Mouse (Mus musculus) hindbrain, embryonic 16.5 days (tissue): ENCODE results near the gene Chrm3. TPM values are rescaled to one million over a fixed set of nuclear protein-coding genes. Genes with fewer than 3 reads are reported as not detected.
"Not testable (repeated sequence)": the region's sequence is repeated elsewhere in the genome, so short reads cannot be mapped to it uniquely, and the experiment has no call there.

Source experiments
- ATAC-seq: fragments of 200-750 bp; cut with Nextera tagmentation; 2 replicates; pipeline ENCODE4 v1.8.0; 2017; ENCODE audit warnings: moderate TSS enrichment, moderate library complexity
- H3K27ac ChIP-seq: fragments of 300-500 bp; sonication (generic); 2 replicates; pipeline ENCODE4 v1.5.1; 2014; ENCODE audit warnings: low read depth, mild to moderate bottlenecking, control low read depth, low read length, moderate library complexity
- H3K27me3 ChIP-seq: fragments of 300-500 bp; sonication (generic); replicated peaks from 2 replicates; pipeline ENCODE4 v1.6.1; 2014; ENCODE audit warnings: low read length; ENCODE audit not compliant: control insufficient read depth, insufficient read depth
- H3K36me3 ChIP-seq: fragments of 300-500 bp; sonication (generic); 2 replicates; pipeline ENCODE4 v1.6.1; 2014; ENCODE audit warnings: mild to moderate bottlenecking, low read length, moderate library complexity, mixed read lengths; ENCODE audit not compliant: control insufficient read depth, insufficient read depth
- H3K4me1 ChIP-seq: fragments of 300-500 bp; sonication (generic); 2 replicates; pipeline ENCODE4 v1.6.1; 2014; ENCODE audit warnings: low read depth, low read length; ENCODE audit not compliant: control insufficient read depth, insufficient read depth
- H3K4me2 ChIP-seq: fragments of 300-500 bp; sonication (generic); 2 replicates; pipeline ENCODE4 v1.6.1; 2014; ENCODE audit warnings: mild to moderate bottlenecking, low read length, control low read depth, moderate library complexity
- H3K4me3 ChIP-seq: fragments of 300-500 bp; sonication (generic); 2 replicates; pipeline ENCODE4 v1.5.1; 2014; ENCODE audit warnings: mild to moderate bottlenecking, low read length, control low read depth, moderate library complexity
- H3K9ac ChIP-seq: fragments of 300-500 bp; sonication (generic); 2 replicates; pipeline ENCODE4 v1.6.1; 2014; ENCODE audit warnings: low read depth, mild to moderate bottlenecking, control low read depth, low read length, moderate library complexity
- H3K9me3 ChIP-seq: fragments of 300-500 bp; sonication (generic); 2 replicates; pipeline ENCODE4 v1.6.1; 2014; ENCODE audit warnings: mild to moderate bottlenecking, low read length, moderate library complexity; ENCODE audit not compliant: control insufficient read depth
- WGBS: fragments of 180-500 bp; shearing (Covaris S2); extraction: QIAGEN DNeasy Blood & Tissue Kit; methylation state at CpG from one replicate; pipeline ENCODE4 v1.1.7; 2014; 5-methylcytosine and 5-hydroxymethylcytosine counted together
- polyA plus RNA-seq: library from polyadenylated mRNA; unstranded; fragments of >200 nt; fragmentation: Nextera tagmentation; extraction: Ambion mirVana; gene quantifications from 2 replicates; pipeline ENCODE4 v1.2.1, GENCODE M21; 2015

The Chrm3 gene
- 4.2 TPM in 2 replicates for polyA plus RNA-seq

DNA sequence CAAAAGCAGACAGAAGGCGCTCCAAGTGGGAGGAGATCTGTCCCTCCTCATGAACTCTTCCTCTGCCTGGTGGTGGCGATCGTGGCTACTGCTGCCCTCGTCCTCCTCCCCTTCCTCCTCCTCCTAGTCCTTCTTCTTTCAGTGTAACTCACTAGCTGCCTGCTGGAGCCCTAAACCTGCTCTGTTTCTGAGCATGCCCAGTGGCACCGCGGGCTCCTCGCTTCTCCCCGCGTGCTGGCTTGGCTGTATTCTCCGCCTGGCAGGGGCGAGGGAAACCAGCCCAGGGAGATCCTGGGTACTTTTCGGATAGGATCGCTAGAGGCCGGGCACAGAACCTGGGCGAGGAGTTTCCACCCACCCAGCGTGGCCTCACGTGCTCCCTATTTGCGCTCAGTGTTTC lies at the start of gene Chrm3:
TSS of gene Chrm3 (minus strand) at position 71 of the 400 bp plus-strand sequence.
- H3K27ac ChIP-seq: peak within 1 kb of the TSS; percentile 74
- H3K4me2 ChIP-seq: peak within 1 kb of the TSS; percentile 93
- H3K36me3 ChIP-seq: no peaks in the 10 kb centered on the region
- no peaks in the 10 kb centered on the region for H3K4me1 ChIP-seq
- H3K4me3 ChIP-seq: peak within 1 kb of the TSS; percentile 80
- H3K9me3 ChIP-seq: no peaks in the 10 kb centered on the region
- peak within 1 kb of the TSS; percentile 77 for H3K9ac ChIP-seq
- WGBS: 1% methylated on average over 18 of the region's 18 CpGs
- peak; percentile 95 for ATAC-seq
- H3K27me3 ChIP-seq: peaks cover 4% of the 10 kb centered on the region

DNA sequence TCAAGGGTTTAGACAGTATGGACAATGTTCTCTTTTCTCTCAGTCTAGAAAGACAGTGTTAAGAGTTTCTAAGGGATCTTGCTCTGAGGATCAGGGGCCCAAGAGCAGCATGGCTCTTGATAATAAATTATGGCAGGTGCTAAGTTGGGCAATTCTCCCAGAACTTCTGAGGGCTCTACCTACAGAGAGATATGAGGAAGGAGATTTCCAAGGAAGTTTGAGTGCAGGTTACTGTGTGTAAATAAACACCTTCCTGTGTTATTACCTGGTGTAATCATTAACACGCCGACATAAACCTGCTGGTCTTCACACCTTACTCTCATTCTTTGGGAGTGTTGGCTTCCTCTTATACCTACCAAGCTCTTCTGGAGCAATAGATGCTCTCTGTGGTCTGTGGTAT lies 33.7 kb upstream of the Chrm3 start:
- Histone ChIP-seq H3K27ac (no peak overlapping the region), H3K9ac (no peak overlapping the region), H3K4me3 (no peak overlapping the region), H3K4me1 (no peaks in the 10 kb centered on the region), H3K27me3 (no peaks in the 10 kb centered on the region), H3K9me3 (no peaks in the 10 kb centered on the region), H3K36me3 (no peaks in the 10 kb centered on the region), H3K4me2 (no peak overlapping the region)
- WGBS: 100% methylated on average over 2 of the region's 2 CpGs
- no peak for ATAC-seq

DNA sequence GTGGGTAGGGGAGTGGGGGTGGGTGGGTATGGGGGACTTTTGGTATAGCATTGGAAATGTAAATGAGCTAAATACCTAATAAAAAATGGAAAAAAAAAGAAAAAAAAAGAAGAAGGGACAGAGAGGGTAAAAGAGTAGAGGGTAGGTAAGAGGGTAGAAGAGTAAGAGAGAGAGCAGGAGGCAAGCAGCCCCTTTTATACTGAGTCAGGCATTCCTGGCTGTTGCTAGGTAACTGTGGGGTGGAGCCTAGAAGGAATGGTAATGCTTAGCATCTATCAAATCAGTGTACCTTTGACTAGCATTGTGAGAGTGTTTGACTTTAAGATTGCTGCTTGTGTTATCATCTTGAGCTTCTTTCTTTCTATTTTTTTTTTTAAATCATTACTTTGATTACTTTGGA lies 14.8 kb upstream of the Chrm3 start:
- not testable (repeated sequence) for H3K36me3 ChIP-seq, ATAC-seq, H3K4me1 ChIP-seq, H3K9me3 ChIP-seq, H3K4me2 ChIP-seq, H3K27ac ChIP-seq, H3K4me3 ChIP-seq, H3K9ac ChIP-seq, H3K27me3 ChIP-seq

DNA sequence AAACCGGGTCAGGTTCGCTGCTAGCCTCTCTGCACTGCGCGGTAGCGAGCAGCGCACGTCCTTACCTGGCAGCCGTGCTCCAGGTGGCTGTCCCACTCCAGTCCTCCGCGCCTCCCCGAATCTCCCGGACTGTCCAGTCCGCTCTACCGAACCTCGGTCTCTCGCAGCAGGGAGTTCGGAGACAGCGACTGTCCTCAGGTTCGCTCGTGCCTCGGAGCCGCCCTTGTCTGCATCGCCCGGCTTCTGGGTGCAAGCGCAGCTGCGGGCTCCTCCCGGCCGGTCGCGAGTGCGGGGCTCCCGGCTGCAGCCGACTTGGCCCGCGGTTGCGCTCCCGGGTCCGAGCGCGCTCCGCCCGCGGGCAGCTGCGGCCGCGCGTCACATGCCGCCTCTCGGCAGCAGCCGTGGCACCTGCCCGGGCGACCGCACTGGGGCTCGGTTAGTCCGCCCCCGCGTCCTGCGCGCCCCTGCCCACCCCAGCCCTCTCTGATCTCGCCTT lies 400 bp downstream of the Chrm3 start:
- H3K9me3 ChIP-seq: no peaks in the 10 kb centered on the region
- no peaks in the 10 kb centered on the region for H3K4me1 ChIP-seq
- peak overlapping the region; percentile 93 for H3K4me2 ChIP-seq
- no peaks in the 10 kb centered on the region for H3K36me3 ChIP-seq
- under 1% methylated on average over 50 of the region's 60 CpGs for WGBS
- peak overlapping the region; percentile 74 for H3K27ac ChIP-seq
- peaks cover 4% of the 10 kb centered on the region for H3K27me3 ChIP-seq
- peak overlapping the region; percentile 80 for H3K4me3 ChIP-seq
- peak; percentile 77 for ATAC-seq
- peak overlapping the region; percentile 77 for H3K9ac ChIP-seq

DNA sequence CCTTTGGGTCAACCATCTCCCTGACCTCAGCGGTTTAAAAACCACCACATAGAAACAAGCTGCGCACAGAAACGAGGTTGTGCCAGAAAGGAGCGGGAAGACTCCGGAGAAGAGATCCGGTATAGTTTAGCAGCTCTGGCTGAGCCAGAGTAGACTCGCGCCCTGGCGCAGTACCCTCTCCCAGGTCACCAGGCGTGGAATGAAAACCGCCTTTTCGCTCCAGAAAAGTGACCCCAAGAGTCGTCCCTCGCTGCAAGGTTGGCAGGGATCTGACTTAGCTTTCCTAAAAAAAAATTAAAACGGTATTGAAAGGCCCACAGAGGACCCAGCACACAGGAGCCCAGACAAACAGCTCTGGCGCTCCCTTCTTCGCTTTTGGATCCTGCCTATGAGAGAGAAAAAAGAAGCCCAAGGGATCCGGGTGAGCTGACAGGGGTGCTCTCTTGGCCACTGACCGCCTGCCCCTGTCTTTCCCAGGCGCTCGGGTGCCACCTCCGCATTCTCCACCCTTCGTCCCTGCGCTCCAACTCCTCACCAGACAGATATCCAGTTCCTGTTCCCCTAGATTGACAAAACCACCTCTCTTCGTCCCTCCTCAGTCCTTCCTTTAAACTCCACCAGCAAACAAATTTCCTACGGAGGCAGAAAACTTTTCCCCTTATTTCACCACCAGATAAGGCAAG lies 990 bp downstream of the Chrm3 start:
- H3K36me3 ChIP-seq: no peaks in the 10 kb centered on the region
- peak; percentile 25 for ATAC-seq
- H3K4me2 ChIP-seq: peak overlapping the region; percentile 93
- WGBS: 1% methylated on average over 26 of the region's 26 CpGs
- no peaks in the 10 kb centered on the region for H3K9me3 ChIP-seq
- H3K27me3 ChIP-seq: peaks cover 4% of the 10 kb centered on the region
- H3K27ac ChIP-seq: peak overlapping the region; percentile 74
- peak overlapping the region; percentile 77 for H3K9ac ChIP-seq
- no peaks in the 10 kb centered on the region for H3K4me1 ChIP-seq
- peak overlapping the region; percentile 80 for H3K4me3 ChIP-seq

DNA sequence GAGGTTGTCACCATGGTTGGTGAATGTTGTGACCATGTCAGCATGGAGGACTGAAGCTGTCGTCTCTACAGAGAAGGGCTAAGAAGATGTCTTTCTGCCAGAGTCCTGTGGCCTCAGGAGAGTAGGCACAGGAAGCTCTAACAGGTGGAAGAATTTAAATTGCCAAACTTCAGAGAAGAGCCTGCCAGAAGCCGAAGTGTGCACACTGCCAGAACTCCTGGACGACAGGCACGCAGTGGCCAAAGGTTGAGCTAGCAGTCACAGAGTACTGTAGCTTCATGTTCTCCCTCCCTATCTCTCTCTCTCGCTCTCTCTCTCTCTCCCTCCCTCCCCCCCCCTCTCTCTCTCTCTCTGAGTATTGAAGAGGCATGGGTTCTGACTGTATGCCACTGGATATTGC lies 4.9 kb downstream of the Chrm3 start:
- Histone ChIP-seq H3K4me3 (no peak overlapping the region), H3K27me3 (peaks cover 4% of the 10 kb centered on the region; the same call in 1 of the 2 replicates), H3K4me2 (no peak overlapping the region), H3K27ac (no peak overlapping the region), H3K4me1 (no peaks in the 10 kb centered on the region), H3K9ac (no peak overlapping the region), H3K36me3 (no peaks in the 10 kb centered on the region), H3K9me3 (no peaks in the 10 kb centered on the region)
- no peak for ATAC-seq
- 77% methylated on average over 5 of the region's 5 CpGs for WGBS

DNA sequence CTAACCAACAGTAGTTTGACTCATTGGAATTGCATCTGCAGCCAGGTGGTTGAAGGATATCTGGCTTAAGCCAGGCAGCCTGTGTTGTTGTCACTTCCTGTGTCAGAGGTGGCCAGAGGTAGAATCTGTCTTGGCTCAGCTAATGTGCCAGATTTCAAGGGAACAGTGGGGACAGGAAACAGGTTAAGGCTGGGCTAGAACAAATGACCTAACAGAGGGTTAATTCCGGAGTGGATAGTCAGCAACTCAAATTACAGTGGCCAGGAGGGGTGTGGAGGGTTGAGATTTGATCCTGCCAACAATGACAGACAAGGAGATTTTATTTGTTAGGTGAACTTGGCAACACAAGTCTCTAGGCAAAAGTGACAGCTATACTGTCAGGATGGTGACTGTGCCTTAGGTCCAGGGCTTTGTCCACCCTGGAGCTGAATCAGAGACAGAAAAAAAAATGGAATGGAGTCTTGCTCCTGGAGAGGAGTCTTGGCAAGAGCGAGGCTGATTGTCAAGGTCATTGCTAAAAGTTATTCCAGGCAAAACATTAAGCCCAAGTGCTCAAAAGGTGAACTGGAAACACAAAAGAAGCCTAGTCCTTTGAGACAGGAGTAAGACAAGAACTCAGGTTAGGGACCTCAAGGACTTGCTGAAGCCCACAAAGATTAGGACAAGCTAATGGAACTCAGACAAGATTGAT lies 5.6 kb downstream of the Chrm3 start:
- 77% methylated on average over 2 of the region's 2 CpGs for WGBS
- H3K4me1 ChIP-seq: no peaks in the 10 kb centered on the region
- H3K4me2 ChIP-seq: no peak overlapping the region
- no peak overlapping the region for H3K4me3 ChIP-seq
- no peak for ATAC-seq
- H3K9me3 ChIP-seq: no peaks in the 10 kb centered on the region
- H3K27ac ChIP-seq: no peak overlapping the region
- no peaks in the 10 kb centered on the region for H3K36me3 ChIP-seq
- no peak overlapping the region for H3K9ac ChIP-seq
- H3K27me3 ChIP-seq: peaks cover 4% of the 10 kb centered on the region; the same call in 1 of the 2 replicates

DNA sequence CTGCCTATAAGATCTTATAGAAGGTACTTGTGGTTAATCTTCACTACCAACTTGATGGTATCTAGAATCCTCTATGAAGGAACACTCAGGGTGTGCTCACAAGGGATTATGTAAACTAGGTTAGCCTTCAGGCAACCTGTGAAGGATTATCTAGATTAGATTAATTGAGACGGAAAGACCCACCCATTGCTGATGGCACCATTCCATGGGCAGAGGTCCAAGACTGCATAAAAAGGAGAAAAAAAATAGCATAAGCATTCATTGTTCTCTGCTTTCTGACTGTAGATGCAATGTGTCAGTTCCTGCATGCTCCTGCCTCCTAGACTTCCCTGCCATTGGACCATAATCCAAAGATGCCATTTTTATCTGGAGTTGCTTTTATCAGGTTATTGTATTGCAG lies 8.5 kb downstream of the Chrm3 start:
- ATAC-seq: no peak
- WGBS: 68% methylated on average over 1 of the region's 1 CpGs
- Histone ChIP-seq H3K4me1 (no peaks in the 10 kb centered on the region), H3K9me3 (no peaks in the 10 kb centered on the region), H3K4me3 (no peak overlapping the region), H3K27me3 (no peaks in the 10 kb centered on the region), H3K4me2 (no peak overlapping the region), H3K9ac (no peak overlapping the region), H3K36me3 (no peaks in the 10 kb centered on the region), H3K27ac (no peak overlapping the region)

DNA sequence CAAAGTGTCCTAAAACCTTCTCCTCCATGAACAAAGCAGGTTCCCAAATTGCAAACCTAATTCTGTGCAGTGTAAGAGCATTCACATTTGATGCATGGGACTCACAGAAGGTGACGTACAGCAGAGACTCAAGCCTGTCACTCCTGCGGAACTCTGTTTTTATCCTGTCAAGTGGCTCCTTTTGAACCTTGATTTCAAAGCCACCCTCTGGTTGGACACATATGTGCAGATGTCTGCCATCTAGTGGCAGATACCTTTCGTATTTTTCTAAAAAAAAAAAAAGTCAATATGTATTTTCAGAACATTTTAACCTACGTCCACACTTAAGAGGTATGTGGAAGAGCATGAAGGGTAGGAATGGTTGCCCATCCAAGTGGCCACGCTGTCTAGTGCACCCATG lies 16.3 kb downstream of the Chrm3 start:
- WGBS: 70% methylated on average over 5 of the region's 5 CpGs
- no peak overlapping the region for H3K4me2 ChIP-seq

More for the DNA sequence above, 16.3 kb downstream of the Chrm3 start:
- no peaks in the 10 kb centered on the region for H3K4me1 ChIP-seq
- no peak overlapping the region for H3K4me3 ChIP-seq
- H3K9me3 ChIP-seq: no peaks in the 10 kb centered on the region
- H3K36me3 ChIP-seq: no peaks in the 10 kb centered on the region
- no peak overlapping the region for H3K27ac ChIP-seq
- H3K9ac ChIP-seq: no peak overlapping the region
- no peaks in the 10 kb centered on the region for H3K27me3 ChIP-seq
- no peak for ATAC-seq
